Mouse (Mus musculus) testis, adult 2 months (tissue): ENCODE measurements around the gene Cd4.

Source experiments
- CTCF ChIP-seq: fragments of 200-500 bp; IDR thresholded peaks from 2 replicates; pipeline ENCODE4 v1.5.1; 2012; ENCODE audit warnings: low read depth, mild to moderate bottlenecking, inconsistent platforms, low read length, moderate library complexity; ENCODE audit not compliant: control insufficient read depth, insufficient read depth, insufficient replicate concordance
- POLR2A ChIP-seq: fragments of 200-500 bp; IDR thresholded peaks from 2 replicates; pipeline ENCODE4 v1.6.1; 2012; ENCODE audit warnings: low read depth, mild to moderate bottlenecking, inconsistent platforms, low read length, moderate library complexity; ENCODE audit not compliant: control insufficient read depth

- TF ChIP-seq CTCF (no peak), POLR2A (no peak)
Observed at GRCm38 (mm10) chr6:124901851-124902250, 13.8 kb upstream of the Cd4 start.
